Mouse (Mus musculus) heart, embryonic 16.5 days (tissue): ENCODE results near the gene Tnk1. TPM values are rescaled to one million over a fixed set of nuclear protein-coding genes. Genes with fewer than 3 reads are reported as not detected.

Experiments
- ATAC-seq: fragments of 200-750 bp; cut with Nextera tagmentation; replicated peaks from 2 replicates; pipeline ENCODE4 v1.8.0; 2017; ENCODE audit warnings: moderate number of reproducible peaks; ENCODE audit not compliant: insufficient read depth, low FRiP score; ENCODE audit errors: extremely low read depth
- H3K27ac ChIP-seq: fragments of 300-500 bp; sonication (generic); 2 replicates; pipeline ENCODE4 v1.5.1; 2014; ENCODE audit warnings: mild to moderate bottlenecking, low read length, control low read depth, moderate library complexity
- H3K27me3 ChIP-seq: fragments of 300-500 bp; sonication (generic); 2 replicates; pipeline ENCODE4 v1.6.1; 2014; ENCODE audit warnings: low read length, mixed read lengths; ENCODE audit not compliant: control insufficient read depth, insufficient read depth
- H3K36me3 ChIP-seq: fragments of 300-500 bp; sonication (generic); 2 replicates; pipeline ENCODE4 v1.6.1; 2014; ENCODE audit not compliant: control insufficient read depth, insufficient read depth
- H3K4me1 ChIP-seq: fragments of 300-500 bp; sonication (generic); 2 replicates; pipeline ENCODE4 v1.6.1; 2014; ENCODE audit warnings: low read length, mixed read lengths; ENCODE audit not compliant: control insufficient read depth, insufficient read depth
- H3K4me2 ChIP-seq: fragments of 300-500 bp; sonication (generic); 2 replicates; pipeline ENCODE4 v1.6.1; 2014; ENCODE audit warnings: low read depth, mild to moderate bottlenecking, control low read depth, low read length
- H3K4me3 ChIP-seq: fragments of 300-500 bp; sonication (generic); 2 replicates; pipeline ENCODE4 v1.5.1; 2014; ENCODE audit warnings: mild to moderate bottlenecking, control low read depth, low read length
- H3K9ac ChIP-seq: fragments of 300-500 bp; sonication (generic); 2 replicates; pipeline ENCODE4 v1.6.1; 2014; ENCODE audit warnings: low read length, control low read depth
- H3K9me3 ChIP-seq: fragments of 300-500 bp; sonication (generic); replicated peaks from 2 replicates; pipeline ENCODE4 v1.6.1; 2016; ENCODE audit warnings: low read length; ENCODE audit not compliant: control insufficient read depth
- WGBS: fragments of 180-500 bp; shearing (Covaris S2); extraction: QIAGEN DNeasy Blood & Tissue Kit; methylation state at CpG from one replicate; pipeline ENCODE4 v1.1.7; 2014; 5-methylcytosine and 5-hydroxymethylcytosine counted together
- polyA plus RNA-seq: library from polyadenylated mRNA; unstranded; fragments of >200 nt; fragmentation: Nextera tagmentation; extraction: Ambion mirVana; gene quantifications from 2 replicates; pipeline ENCODE4 v1.2.1, GENCODE M21; 2015

Gene Tnk1
- polyA plus RNA-seq, 1 experiment from 2014 or later, result 0.26 TPM

DNA sequence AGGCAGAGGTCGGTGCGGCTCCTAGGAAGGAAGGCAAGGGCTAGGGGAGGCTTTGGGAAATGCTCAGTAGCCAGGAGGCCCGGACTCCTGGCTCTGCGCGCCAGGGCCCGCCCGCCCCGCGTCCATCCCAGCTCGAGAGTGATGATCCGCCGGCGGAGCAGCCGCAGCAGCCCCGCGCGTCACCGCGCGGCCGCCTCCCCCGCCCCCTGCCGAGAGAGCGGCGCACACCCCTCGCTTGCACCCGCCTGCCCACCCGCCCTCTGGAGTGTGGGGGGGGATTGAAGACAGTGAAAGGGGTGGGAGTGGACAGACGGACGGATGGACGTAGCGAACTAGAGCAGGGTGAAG is 21.0 kb downstream of the Tnk1 start, which contains the start of gene Nlgn2:
Gene Nlgn2, minus strand, starts transcription at position 181 of the 348 bp plus-strand sequence.
- Histone ChIP-seq H3K9ac (peak within 1 kb of the TSS; percentile 85), H3K4me1 (peaks cover 24% of the 10 kb centered on the region), H3K4me3 (peak within 1 kb of the TSS; percentile 74), H3K9me3 (no peaks in the 10 kb centered on the region), H3K4me2 (peak within 1 kb of the TSS; percentile 73), H3K27ac (peak within 1 kb of the TSS; percentile 87), H3K27me3 (peaks cover 28% of the 10 kb centered on the region), H3K36me3 (no peaks in the 10 kb centered on the region)
- peak; percentile 59 for ATAC-seq
- under 1% methylated on average over 32 of the region's 32 CpGs for whole genome bisulfite sequencing

- Histone ChIP-seq H3K9me3 (no peaks in the 10 kb centered on the region), H3K27ac (peak overlapping the region; percentile 47), H3K36me3 (no peaks in the 10 kb centered on the region), H3K4me2 (peak overlapping the region; percentile 73), H3K4me1 (peaks cover 24% of the 10 kb centered on the region), H3K9ac (peak overlapping the region; percentile 79), H3K27me3 (peaks cover 28% of the 10 kb centered on the region), H3K4me3 (peak overlapping the region; percentile 74)
- ATAC-seq, result no peak
- 2% methylated on average over 52 of the region's 52 CpGs for WGBS
These were observed 21.6 kb downstream of the Tnk1 start for GRCm38 (mm10) chr11:69836703-69837576.

- 10% methylated on average over 4 of the region's 4 CpGs for WGBS
- Histone ChIP-seq H3K4me3 (no peak overlapping the region), H3K27me3 (peaks cover 28% of the 10 kb centered on the region), H3K4me2 (peak overlapping the region; percentile 73; the same call in 1 of the 2 replicates), H3K4me1 (peaks cover 24% of the 10 kb centered on the region), H3K9ac (no peak overlapping the region), H3K9me3 (no peaks in the 10 kb centered on the region), H3K27ac (no peak overlapping the region), H3K36me3 (no peaks in the 10 kb centered on the region)
- no peak for ATAC-seq
These were observed 22.6 kb downstream of the Tnk1 start for GRCm38 (mm10) chr11:69835966-69836335.

DNA sequence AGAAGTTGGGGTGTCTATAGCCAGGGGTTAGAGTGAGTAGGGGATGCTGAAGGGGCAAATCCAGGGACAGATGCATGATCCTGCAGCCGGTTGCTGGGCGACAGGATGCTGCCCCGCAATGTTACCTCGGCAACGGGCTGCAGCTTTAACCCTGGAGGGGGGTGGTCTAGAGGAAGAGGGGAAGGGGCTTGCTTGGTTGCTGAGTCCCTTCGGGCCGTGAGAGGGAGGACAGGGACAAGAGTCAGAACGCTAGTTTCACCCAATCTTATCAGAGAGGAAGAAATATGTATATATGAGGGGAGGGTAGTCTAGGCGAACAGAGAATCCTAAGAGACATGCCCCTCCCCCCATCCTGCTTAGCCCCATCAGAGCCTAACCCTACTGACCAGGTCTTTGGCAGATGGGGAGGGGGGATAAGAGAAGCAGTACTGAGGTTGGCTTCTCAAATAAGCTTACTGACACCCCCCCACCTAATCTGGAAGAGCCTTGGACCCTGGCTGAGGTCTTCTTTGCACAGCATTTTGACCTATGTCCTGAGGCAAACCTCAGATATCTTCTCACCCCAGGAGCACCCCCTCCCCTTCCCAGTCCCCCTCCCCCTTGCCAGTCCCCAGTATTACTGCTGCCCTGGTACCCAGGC is 23.1 kb downstream of the Tnk1 start:
- no peak for ATAC-seq
- Histone ChIP-seq H3K4me2 (peak overlapping the region; percentile 14; the same call in 1 of the 2 replicates), H3K9ac (no peak overlapping the region), H3K27ac (no peak overlapping the region), H3K4me3 (no peak overlapping the region), H3K4me1 (peaks cover 24% of the 10 kb centered on the region), H3K36me3 (no peaks in the 10 kb centered on the region), H3K9me3 (no peaks in the 10 kb centered on the region), H3K27me3 (peaks cover 28% of the 10 kb centered on the region)
- WGBS, result 28% methylated on average over 9 of the region's 9 CpGs

DNA sequence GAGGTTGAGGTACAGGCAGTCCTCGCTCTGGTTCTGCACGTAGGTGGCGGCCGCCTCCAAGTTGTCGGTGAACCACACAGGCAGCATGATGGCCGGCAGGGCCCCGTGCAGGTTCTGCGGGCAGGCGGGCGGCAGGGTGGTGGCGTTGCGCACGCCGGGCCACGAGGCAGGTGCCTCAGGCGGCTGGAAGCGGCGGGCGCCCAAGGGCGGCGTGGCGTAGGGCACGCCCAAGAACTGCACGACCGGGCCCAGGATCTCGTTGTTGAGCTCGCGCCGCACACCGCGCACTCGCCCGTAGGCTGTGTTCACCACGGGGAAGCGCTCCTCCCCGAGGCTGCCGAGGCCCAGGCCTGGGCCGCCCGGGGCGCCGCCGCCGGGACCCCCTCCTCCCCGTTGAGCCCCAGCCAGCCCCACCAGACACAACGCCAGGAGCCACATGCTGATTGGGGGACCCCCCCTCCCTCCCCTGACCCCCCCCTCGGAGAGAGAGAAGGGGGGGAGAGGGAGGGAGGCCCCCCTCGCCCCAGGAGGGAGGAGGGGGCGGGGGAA is 24.5 kb downstream of the Tnk1 start:
- WGBS, result 8% methylated on average over 30 of the region's 48 CpGs
- no peak overlapping the region for H3K27ac ChIP-seq
- H3K4me1 ChIP-seq, result peaks cover 21% of the 10 kb centered on the region
- H3K36me3 ChIP-seq, result no peaks in the 10 kb centered on the region
- peak overlapping the region; percentile 80 for H3K4me2 ChIP-seq
- H3K9ac ChIP-seq, result peak overlapping the region; percentile 73
- no peak for ATAC-seq
- peaks cover 28% of the 10 kb centered on the region for H3K27me3 ChIP-seq
- peak overlapping the region; percentile 50 for H3K4me3 ChIP-seq
- H3K9me3 ChIP-seq, result no peaks in the 10 kb centered on the region

DNA sequence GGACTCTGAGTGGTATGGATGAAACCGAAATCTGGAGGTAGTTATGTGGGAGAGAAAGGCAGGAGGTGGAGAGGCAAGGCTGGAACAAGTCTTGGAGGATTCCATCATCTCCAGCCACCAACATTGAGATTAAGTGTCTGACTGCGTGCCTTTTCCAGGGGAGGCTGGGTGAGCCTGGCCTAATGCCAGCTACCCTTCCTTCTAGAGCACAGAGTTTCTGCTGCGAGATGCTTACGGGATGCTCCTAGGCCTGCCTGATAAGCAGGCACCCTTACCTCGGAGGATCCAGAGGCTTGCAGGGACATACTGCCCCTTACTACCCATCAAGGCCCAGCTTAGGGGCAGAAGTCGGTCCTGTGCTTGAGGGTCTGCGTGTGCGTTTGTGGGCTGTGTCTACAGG is 25.0 kb downstream of the Tnk1 start:
- 36% methylated on average over 8 of the region's 8 CpGs for WGBS
- H3K4me3 ChIP-seq, result peak overlapping the region; percentile 50
- peak overlapping the region; percentile 80 for H3K4me2 ChIP-seq
- no peak for ATAC-seq
- peaks cover 28% of the 10 kb centered on the region for H3K27me3 ChIP-seq
- H3K36me3 ChIP-seq, result no peaks in the 10 kb centered on the region
- peak overlapping the region; percentile 73 for H3K9ac ChIP-seq
- H3K9me3 ChIP-seq, result no peaks in the 10 kb centered on the region
- H3K27ac ChIP-seq, result no peak overlapping the region
- peaks cover 18% of the 10 kb centered on the region for H3K4me1 ChIP-seq

GRCm38 (mm10) chr11:69828832-69829231 is 29.7 kb downstream of the Tnk1 start:
- Histone ChIP-seq H3K9me3 (no peaks in the 10 kb centered on the region), H3K9ac (no peak overlapping the region), H3K4me2 (no peak overlapping the region), H3K36me3 (0 out of 2 replicates have a peak, but pooled peaks cover 3% of the 10 kb centered on the region), H3K27me3 (peaks cover 4% of the 10 kb centered on the region; the same call in 1 of the 2 replicates), H3K4me3 (no peak overlapping the region), H3K27ac (no peak overlapping the region), H3K4me1 (peaks cover 3% of the 10 kb centered on the region)
- no peak for ATAC-seq
- 77% methylated on average over 5 of the region's 5 CpGs for WGBS

DNA sequence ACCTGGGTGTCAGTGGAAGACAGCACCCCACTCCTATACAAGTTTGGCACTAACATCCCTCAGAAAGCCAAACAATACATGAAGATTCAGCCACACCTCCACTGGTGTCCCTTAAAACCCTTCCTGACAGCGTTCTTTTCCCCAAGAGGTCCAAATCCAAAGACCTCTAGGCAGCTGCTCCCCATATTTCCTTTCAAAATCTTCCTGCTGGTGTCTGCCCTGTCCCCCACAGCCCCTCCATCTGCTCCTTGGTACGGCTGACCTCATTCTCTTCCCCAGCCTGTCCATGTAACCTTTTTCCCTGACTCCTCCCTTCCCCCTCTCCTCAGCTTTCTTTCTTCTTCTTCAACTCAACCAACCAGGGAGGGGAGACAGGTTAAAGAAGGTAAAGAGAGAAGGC is 35.1 kb downstream of the Tnk1 start:
- ATAC-seq, result no peak
- H3K27ac ChIP-seq, result no peak overlapping the region
- 77% methylated on average over 2 of the region's 2 CpGs for WGBS
- no peaks in the 10 kb centered on the region for H3K9me3 ChIP-seq
- H3K27me3 ChIP-seq, result no peaks in the 10 kb centered on the region
- no peak overlapping the region for H3K4me2 ChIP-seq
- H3K4me3 ChIP-seq, result no peak overlapping the region
- 0 out of 2 replicates have a peak, but pooled peaks cover 3% of the 10 kb centered on the region for H3K36me3 ChIP-seq
- no peaks in the 10 kb centered on the region for H3K4me1 ChIP-seq
- H3K9ac ChIP-seq, result no peak overlapping the region

- H3K4me3 ChIP-seq, result no peak within 1 kb of the TSS
- H3K4me1 ChIP-seq, result no peaks in the 10 kb centered on the region
- H3K36me3 ChIP-seq, result 0 out of 2 replicates have a peak, but pooled peaks cover 3% of the 10 kb centered on the region
- H3K9ac ChIP-seq, result no peak within 1 kb of the TSS
- no peak within 1 kb of the TSS for H3K4me2 ChIP-seq
- H3K27ac ChIP-seq, result no peak within 1 kb of the TSS
- 87% methylated on average over 3 of the region's 3 CpGs for WGBS
- no peak for ATAC-seq
- no peaks in the 10 kb centered on the region for H3K27me3 ChIP-seq
- 0 out of 2 replicates have a peak, but pooled peaks cover 3% of the 10 kb centered on the region for H3K9me3 ChIP-seq
These were observed 36.5 kb downstream of the Tnk1 start, which contains the start of gene Spem1 for GRCm38 (mm10) chr11:69822080-69822479. TSS of gene Spem1 (minus strand) at chr11:69822180.
